Mouse (Mus musculus): Measurements from ENCODE around the gene Epyc. TPM values are rescaled to one million over a fixed set of nuclear protein-coding genes. Genes with fewer than 3 reads are reported as not detected.

Epyc gene
- polyA plus RNA-seq, 1 experiment: not detected

DNA sequence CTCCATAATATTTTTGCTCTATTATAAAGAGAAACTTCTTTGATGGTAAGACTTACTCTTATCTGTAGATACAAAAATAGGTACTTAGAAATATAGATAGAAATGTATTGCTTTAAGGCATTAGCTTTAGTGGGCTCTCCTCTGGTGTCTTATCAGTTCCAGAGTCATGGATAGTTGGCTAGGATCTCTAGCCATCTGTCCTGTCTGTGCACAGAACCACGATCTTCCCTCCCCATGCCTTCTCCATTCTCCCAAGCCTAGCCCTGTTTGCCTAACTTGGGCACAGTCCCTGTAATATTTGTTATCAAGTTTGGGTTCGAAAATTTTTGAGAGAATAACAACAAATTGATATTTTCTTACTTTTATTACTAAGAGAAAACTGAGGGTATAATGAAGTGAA is 29.4 kb downstream of the Epyc start:
- Histone ChIP-seq H3K27ac (ENCODE audit: insufficient read depth, low read depth, low read length) (no peak overlapping the region), H3K27me3 (ENCODE audit: control insufficient read depth, insufficient read depth, low read length) (no peaks in the 10 kb centered on the region), H3K4me1 (ENCODE audit: control insufficient read depth, insufficient read depth, insufficient read length, low read length) (no peaks in the 10 kb centered on the region), H3K36me3 (ENCODE audit: control insufficient read depth, insufficient read depth, low read length) (no peaks in the 10 kb centered on the region), H3K4me3 (ENCODE audit: low read depth, low read length) (no peak overlapping the region)
- TF ChIP-seq POLR2A (IDR thresholded peaks at IDR 0.05; ENCODE audit: low read depth, low read length): no peak
- no peak for TF ChIP-seq CTCF (IDR thresholded peaks at IDR 0.05; ENCODE audit: extremely low read depth, insufficient read length, insufficient replicate concordance, low read depth, low read length)
- 55% methylated on average over 2 of the region's 2 CpGs for WGBS

DNA sequence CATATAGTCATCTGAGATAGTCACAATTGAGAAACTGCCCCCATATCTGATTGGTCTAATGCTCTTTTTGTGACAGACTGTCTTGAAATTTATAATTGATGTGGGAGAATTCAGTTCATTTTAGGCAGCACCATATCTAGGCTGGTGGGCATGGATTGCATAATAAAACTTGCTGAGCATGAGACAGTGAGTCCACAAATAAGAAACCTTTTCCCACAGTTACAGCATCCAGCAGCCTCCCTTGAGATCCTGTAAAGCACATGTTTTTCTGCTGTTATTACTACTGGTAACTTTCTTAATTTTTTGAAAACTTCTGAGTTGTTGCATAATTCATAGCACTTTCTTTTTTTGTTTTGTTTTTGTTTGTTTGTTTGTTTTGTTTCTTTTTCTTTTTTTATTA is 39.1 kb downstream of the Epyc start:
- TF ChIP-seq CTCF (IDR thresholded peaks at IDR 0.05; ENCODE audit: extremely low read depth, insufficient read length, insufficient replicate concordance, low read depth, low read length) (no peak), POLR2A (IDR thresholded peaks at IDR 0.05; ENCODE audit: low read depth, low read length) (no peak)
- no peak overlapping the region for H3K27ac ChIP-seq (ENCODE audit: insufficient read depth, low read depth, low read length)
- H3K27me3 ChIP-seq (ENCODE audit: control insufficient read depth, insufficient read depth, low read length): no peaks in the 10 kb centered on the region
- no peaks in the 10 kb centered on the region for H3K4me1 ChIP-seq (ENCODE audit: control insufficient read depth, insufficient read depth, insufficient read length, low read length)
- no peaks in the 10 kb centered on the region for H3K36me3 ChIP-seq (ENCODE audit: control insufficient read depth, insufficient read depth, low read length)
- H3K4me3 ChIP-seq (ENCODE audit: low read depth, low read length): no peak overlapping the region

DNA sequence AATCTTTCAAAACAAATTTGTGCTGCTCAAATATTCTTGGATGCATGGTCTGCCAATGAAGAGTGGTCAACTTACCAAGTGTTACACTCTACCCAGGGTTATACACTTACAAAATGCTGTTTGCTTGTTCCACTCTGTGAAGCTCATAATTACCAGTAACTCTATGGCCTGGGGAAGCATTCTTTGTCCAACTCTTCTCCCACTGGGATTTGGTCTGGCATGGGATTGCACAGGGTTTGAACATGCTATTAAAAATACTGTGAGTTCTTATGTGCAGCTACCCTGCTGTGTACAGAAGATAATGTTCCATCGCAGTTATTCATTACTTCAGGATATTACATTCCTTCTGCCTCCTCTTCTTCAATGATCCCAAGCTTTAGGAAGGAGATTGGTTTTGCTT is 43.3 kb downstream of the Epyc start:
- 85% methylated on average over 1 of the region's 1 CpGs for WGBS
- H3K4me1 ChIP-seq (ENCODE audit: control insufficient read depth, insufficient read depth, insufficient read length, low read length): no peaks in the 10 kb centered on the region

DNA sequence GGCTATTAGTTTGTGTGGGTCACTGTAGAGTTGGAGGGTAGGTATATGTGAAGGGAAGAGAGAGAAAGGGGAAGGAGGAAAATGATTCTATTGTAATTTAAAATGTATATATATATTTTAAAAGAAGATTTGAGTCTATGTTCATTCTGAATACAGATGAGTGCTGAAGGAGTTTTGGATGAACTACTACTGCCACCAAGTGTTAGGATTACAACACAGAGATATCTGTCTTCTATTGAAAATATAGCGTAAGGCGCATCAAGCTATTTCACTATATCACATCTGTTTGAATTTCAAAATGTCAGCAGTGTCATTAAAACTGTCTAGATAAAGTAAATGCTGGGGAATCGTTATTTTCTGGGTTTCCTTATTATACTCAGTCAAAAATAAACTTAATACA is 45.6 kb downstream of the Epyc start:
- WGBS: 65% methylated on average over 3 of the region's 3 CpGs
- H3K4me1 ChIP-seq (ENCODE audit: control insufficient read depth, insufficient read depth, insufficient read length, low read length): no peaks in the 10 kb centered on the region
- H3K4me3 ChIP-seq (ENCODE audit: low read depth, low read length): no peak overlapping the region
- TF ChIP-seq CTCF (IDR thresholded peaks at IDR 0.05; ENCODE audit: extremely low read depth, insufficient read length, insufficient replicate concordance, low read depth, low read length): no peak
- no peak for TF ChIP-seq POLR2A (IDR thresholded peaks at IDR 0.05; ENCODE audit: low read depth, low read length)
- H3K27ac ChIP-seq (ENCODE audit: insufficient read depth, low read depth, low read length): no peak overlapping the region
- no peaks in the 10 kb centered on the region for H3K36me3 ChIP-seq (ENCODE audit: control insufficient read depth, insufficient read depth, low read length)
- no peaks in the 10 kb centered on the region for H3K27me3 ChIP-seq (ENCODE audit: control insufficient read depth, insufficient read depth, low read length)

More for the DNA sequence above, 43.3 kb downstream of the Epyc start:
- H3K27me3 ChIP-seq (ENCODE audit: control insufficient read depth, insufficient read depth, low read length): no peaks in the 10 kb centered on the region
- TF ChIP-seq POLR2A (IDR thresholded peaks at IDR 0.05; ENCODE audit: low read depth, low read length) (no peak), CTCF (IDR thresholded peaks at IDR 0.05; ENCODE audit: extremely low read depth, insufficient read length, insufficient replicate concordance, low read depth, low read length) (no peak)
- no peaks in the 10 kb centered on the region for H3K36me3 ChIP-seq (ENCODE audit: control insufficient read depth, insufficient read depth, low read length)
- no peak overlapping the region for H3K27ac ChIP-seq (ENCODE audit: insufficient read depth, low read depth, low read length)
- no peak overlapping the region for H3K4me3 ChIP-seq (ENCODE audit: low read depth, low read length)

DNA sequence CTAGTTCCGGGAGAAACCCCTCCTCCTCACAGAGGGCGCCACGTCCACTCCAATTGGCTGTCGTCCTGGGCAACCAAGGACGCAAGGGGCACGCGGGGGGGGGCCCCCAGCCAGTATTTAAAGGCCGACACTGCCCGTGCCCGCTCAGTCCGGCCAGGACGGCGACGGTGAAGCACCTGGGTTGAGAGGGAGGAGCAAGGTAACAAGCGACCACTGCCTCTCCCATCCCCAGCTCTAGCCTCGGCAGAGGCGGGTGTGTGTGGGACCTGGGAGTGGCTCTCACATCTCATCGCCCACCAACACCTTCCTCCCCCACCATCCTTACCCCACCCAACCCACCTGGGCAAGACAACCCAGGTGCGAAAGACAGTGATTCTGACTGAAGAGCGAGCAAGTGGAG is 49.0 kb downstream of the Epyc start, which contains the start of gene Ccer1:
Ccer1 (plus strand) TSS at position 147 of the 400 bp plus-strand sequence.
- no peaks in the 10 kb centered on the region for H3K4me1 ChIP-seq (ENCODE audit: control insufficient read depth, insufficient read depth, insufficient read length, low read length)
- 77% methylated on average over 20 of the region's 20 CpGs for WGBS
- no peaks in the 10 kb centered on the region for H3K27me3 ChIP-seq (ENCODE audit: control insufficient read depth, insufficient read depth, low read length)
- no peak within 1 kb of the TSS for H3K27ac ChIP-seq (ENCODE audit: insufficient read depth, low read depth, low read length)
- TF ChIP-seq CTCF (IDR thresholded peaks at IDR 0.05; ENCODE audit: extremely low read depth, insufficient read length, insufficient replicate concordance, low read depth, low read length): no peak
- no peak for TF ChIP-seq POLR2A (IDR thresholded peaks at IDR 0.05; ENCODE audit: low read depth, low read length)
- no peak within 1 kb of the TSS for H3K4me3 ChIP-seq (ENCODE audit: low read depth, low read length)
- H3K36me3 ChIP-seq (ENCODE audit: control insufficient read depth, insufficient read depth, low read length): no peaks in the 10 kb centered on the region

DNA sequence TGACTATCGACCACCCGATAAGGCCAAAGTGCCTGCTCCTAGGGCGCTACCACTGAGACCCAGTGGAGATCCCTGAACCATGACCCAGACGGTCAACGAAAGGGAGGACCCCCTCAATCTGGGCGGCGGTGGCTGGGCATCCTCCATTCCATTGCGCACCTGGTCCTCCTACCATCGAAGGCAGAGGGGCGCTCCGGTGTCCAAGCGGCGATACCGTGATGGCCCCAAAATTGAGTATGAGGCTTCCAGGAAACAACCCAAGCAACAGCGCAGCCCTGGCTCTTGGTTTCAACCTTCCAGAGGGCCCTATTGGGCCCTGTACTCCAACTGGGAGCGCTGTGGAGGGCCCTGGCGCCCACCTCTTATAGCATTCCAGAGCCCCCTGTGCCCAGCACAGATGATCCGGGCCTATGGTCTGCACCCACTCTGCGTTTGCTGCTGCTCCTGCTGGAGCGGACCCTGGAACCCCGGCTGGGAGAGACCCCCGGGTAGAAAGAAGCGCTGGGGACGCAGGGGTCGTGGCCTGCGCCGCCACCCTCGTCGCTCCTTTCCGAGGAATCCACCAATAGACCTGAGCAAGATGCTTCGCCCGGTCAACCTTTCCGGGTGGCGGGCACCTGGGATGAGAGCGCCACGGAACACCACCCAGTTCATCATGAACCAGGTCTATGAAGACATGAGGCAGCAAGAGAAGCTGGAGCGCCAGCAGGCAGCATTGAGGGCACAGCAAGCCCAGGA is 49.7 kb downstream of the Epyc start:
- no peaks in the 10 kb centered on the region for H3K36me3 ChIP-seq (ENCODE audit: control insufficient read depth, insufficient read depth, low read length)
- TF ChIP-seq CTCF (IDR thresholded peaks at IDR 0.05; ENCODE audit: extremely low read depth, insufficient read length, insufficient replicate concordance, low read depth, low read length): no peak
- no peak for TF ChIP-seq POLR2A (IDR thresholded peaks at IDR 0.05; ENCODE audit: low read depth, low read length)
- no peaks in the 10 kb centered on the region for H3K27me3 ChIP-seq (ENCODE audit: control insufficient read depth, insufficient read depth, low read length)
- no peak overlapping the region for H3K27ac ChIP-seq (ENCODE audit: insufficient read depth, low read depth, low read length)
- H3K4me3 ChIP-seq (ENCODE audit: low read depth, low read length): no peak overlapping the region
- H3K4me1 ChIP-seq (ENCODE audit: control insufficient read depth, insufficient read depth, insufficient read length, low read length): no peaks in the 10 kb centered on the region
- WGBS: 91% methylated on average over 37 of the region's 37 CpGs

DNA sequence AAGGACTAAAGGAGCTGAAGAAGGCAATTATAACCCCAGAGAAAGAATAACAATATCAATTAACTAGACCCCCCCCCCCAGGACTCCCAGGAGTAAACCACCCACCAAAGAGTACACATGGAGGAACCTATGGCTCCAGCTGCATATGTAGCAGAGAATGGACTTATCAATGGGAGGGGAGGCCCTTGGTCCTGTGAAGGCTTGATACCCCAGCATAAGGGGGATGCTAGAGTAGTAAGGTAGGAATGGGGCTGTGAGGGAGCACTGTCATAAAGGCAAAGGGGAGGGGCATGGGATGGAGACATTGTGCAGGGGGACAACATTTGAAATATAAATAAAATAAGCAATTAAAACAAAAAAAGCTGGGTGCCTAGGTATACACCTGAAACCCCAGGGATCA is 58.5 kb downstream of the Epyc start:
- H3K27me3 ChIP-seq (ENCODE audit: control insufficient read depth, insufficient read depth, low read length): no peaks in the 10 kb centered on the region
- no peak for TF ChIP-seq CTCF (IDR thresholded peaks at IDR 0.05; ENCODE audit: extremely low read depth, insufficient read length, insufficient replicate concordance, low read depth, low read length)
- no peak for TF ChIP-seq POLR2A (IDR thresholded peaks at IDR 0.05; ENCODE audit: low read depth, low read length)
- no peak overlapping the region for H3K27ac ChIP-seq (ENCODE audit: insufficient read depth, low read depth, low read length)
- no peaks in the 10 kb centered on the region for H3K4me1 ChIP-seq (ENCODE audit: control insufficient read depth, insufficient read depth, insufficient read length, low read length)
- no peak overlapping the region for H3K4me3 ChIP-seq (ENCODE audit: low read depth, low read length)
- no peaks in the 10 kb centered on the region for H3K36me3 ChIP-seq (ENCODE audit: control insufficient read depth, insufficient read depth, low read length)

Measured in small intestine, adult 2 months (tissue).